Mouse (Mus musculus): ENCODE results near the gene 1110051M20Rik. TPM values are rescaled to one million over a fixed set of nuclear protein-coding genes. Genes with fewer than 3 reads are reported as not detected.

Gene 1110051M20Rik
- polyA plus RNA-seq, 1 experiment: 19.3 TPM

DNA sequence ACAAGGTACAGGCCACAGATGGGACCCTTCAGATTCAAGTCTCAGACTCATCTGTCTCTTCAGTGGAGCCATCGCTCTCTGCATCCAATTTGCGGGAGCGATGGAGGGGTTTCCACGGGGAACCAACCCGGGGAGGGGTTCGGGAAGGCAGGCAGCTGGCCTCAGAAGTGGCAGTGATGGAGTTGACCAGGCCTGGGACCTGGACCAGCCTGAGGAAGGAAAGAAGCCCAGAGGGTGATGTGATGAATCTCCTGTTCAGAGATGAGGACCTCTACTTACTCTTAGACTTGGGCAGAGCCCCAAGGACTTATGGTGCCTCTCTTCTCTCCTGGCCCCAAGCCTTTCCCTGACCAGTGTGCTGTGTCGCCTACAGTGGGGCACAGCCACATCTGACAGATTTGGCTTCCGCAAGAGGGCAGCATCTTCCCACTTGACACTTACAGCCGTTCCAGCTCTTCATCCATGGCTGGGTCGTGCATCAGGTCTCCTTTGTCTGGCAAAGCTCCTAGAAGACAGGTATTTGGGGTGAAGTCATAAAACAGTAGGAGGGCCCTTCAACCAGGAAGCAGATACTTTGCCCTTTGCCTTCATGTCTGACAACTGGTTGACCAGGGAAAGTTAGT lies 165.6 kb downstream of the 1110051M20Rik start:
- no peaks in the 10 kb centered on the region for H3K9me3 ChIP-seq (replicated peaks; ENCODE audit: control insufficient read depth, insufficient read depth, low read length, poor library complexity, severe bottlenecking)
- H3K4me3 ChIP-seq (ENCODE audit: low read depth, low read length): no peak overlapping the region
- H3K36me3 ChIP-seq (ENCODE audit: control insufficient read depth, insufficient read depth, low read length, poor library complexity, severe bottlenecking): peaks cover 11% of the 10 kb centered on the region
- no peak overlapping the region for H3K27ac ChIP-seq (ENCODE audit: insufficient read depth, low read length)
- H3K4me1 ChIP-seq (ENCODE audit: control insufficient read depth, insufficient read depth, low read length): no peaks in the 10 kb centered on the region
- H3K27me3 ChIP-seq (ENCODE audit: control insufficient read depth, insufficient read depth, low read length, poor library complexity, severe bottlenecking): no peaks in the 10 kb centered on the region
- H3K9ac ChIP-seq (ENCODE audit: low read depth, poor library complexity, severe bottlenecking): no peak overlapping the region
- no peak for TF ChIP-seq POLR2A (IDR thresholded peaks at IDR 0.05; ENCODE audit: insufficient read depth, low read length)
- TF ChIP-seq CTCF (IDR thresholded peaks at IDR 0.05; ENCODE audit: low read depth, low read length): peak; percentile 75

DNA sequence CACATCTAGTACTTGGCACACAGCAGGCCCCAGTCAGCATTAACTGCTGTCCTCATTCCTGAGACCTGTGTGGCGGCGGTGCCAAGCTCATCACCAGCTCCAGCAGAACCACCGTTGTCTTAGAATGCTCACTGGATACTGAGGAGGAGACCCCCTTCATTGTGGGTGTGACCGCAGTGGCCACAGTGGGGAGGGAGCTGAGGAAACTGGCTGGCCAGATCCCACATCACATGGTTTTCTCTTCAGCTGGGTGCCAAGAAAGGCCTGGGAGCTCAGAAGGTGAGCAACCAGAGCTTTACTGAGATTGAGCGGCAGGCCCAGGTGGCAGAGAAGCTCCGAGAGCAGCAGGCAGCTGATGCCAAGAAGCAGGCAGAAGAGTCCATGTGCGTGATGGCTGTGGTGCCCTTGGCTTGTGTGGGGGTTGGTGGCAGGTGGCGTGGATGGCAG lies 174.8 kb downstream of the 1110051M20Rik start:
- Histone ChIP-seq H3K9me3 (replicated peaks; ENCODE audit: control insufficient read depth, insufficient read depth, low read length, poor library complexity, severe bottlenecking) (no peaks in the 10 kb centered on the region), H3K9ac (ENCODE audit: low read depth, poor library complexity, severe bottlenecking) (no peak overlapping the region)

DNA sequence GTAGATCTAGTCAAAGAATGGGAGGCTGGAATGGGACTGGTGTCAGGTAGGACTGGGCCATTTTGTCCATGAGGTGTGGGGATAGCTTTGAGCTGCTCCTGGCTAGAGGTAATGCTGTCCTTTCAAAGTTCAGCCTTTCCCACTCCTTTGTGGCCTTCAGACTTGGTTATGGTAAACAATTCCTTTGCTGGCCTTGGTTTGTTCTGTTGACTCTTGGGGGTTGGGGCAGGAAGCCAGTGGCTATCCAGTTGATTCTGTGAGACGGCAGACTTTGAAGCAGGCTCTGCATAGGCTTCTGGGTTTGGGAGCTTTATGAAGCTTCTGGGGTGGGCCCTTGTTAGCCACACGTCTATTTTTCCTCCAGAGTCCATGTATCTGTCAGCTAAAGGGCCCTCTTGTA lies 175.8 kb downstream of the 1110051M20Rik start:
- Histone ChIP-seq H3K9ac (ENCODE audit: low read depth, poor library complexity, severe bottlenecking) (no peak overlapping the region), H3K4me3 (ENCODE audit: low read depth, low read length) (no peak overlapping the region), H3K4me1 (ENCODE audit: control insufficient read depth, insufficient read depth, low read length) (no peaks in the 10 kb centered on the region), H3K9me3 (replicated peaks; ENCODE audit: control insufficient read depth, insufficient read depth, low read length, poor library complexity, severe bottlenecking) (no peaks in the 10 kb centered on the region), H3K27ac (ENCODE audit: insufficient read depth, low read length) (no peak overlapping the region), H3K27me3 (ENCODE audit: control insufficient read depth, insufficient read depth, low read length, poor library complexity, severe bottlenecking) (no peaks in the 10 kb centered on the region), H3K36me3 (ENCODE audit: control insufficient read depth, insufficient read depth, low read length, poor library complexity, severe bottlenecking) (peaks cover 37% of the 10 kb centered on the region)
- TF ChIP-seq POLR2A (IDR thresholded peaks at IDR 0.05; ENCODE audit: insufficient read depth, low read length): no peak
- no peak for TF ChIP-seq EP300 (IDR thresholded peaks at IDR 0.05; ENCODE audit: insufficient read depth, low read depth, low read length)
- no peak for TF ChIP-seq CTCF (IDR thresholded peaks at IDR 0.05; ENCODE audit: low read depth, low read length)

More for the DNA sequence above, 174.8 kb downstream of the 1110051M20Rik start:
- Histone ChIP-seq H3K27me3 (ENCODE audit: control insufficient read depth, insufficient read depth, low read length, poor library complexity, severe bottlenecking) (no peaks in the 10 kb centered on the region), H3K4me3 (ENCODE audit: low read depth, low read length) (no peak overlapping the region), H3K36me3 (ENCODE audit: control insufficient read depth, insufficient read depth, low read length, poor library complexity, severe bottlenecking) (peaks cover 43% of the 10 kb centered on the region), H3K27ac (ENCODE audit: insufficient read depth, low read length) (no peak overlapping the region), H3K4me1 (ENCODE audit: control insufficient read depth, insufficient read depth, low read length) (no peaks in the 10 kb centered on the region)
- TF ChIP-seq EP300 (IDR thresholded peaks at IDR 0.05; ENCODE audit: insufficient read depth, low read depth, low read length) (no peak), CTCF (IDR thresholded peaks at IDR 0.05; ENCODE audit: low read depth, low read length) (no peak), POLR2A (IDR thresholded peaks at IDR 0.05; ENCODE audit: insufficient read depth, low read length) (no peak)

DNA sequence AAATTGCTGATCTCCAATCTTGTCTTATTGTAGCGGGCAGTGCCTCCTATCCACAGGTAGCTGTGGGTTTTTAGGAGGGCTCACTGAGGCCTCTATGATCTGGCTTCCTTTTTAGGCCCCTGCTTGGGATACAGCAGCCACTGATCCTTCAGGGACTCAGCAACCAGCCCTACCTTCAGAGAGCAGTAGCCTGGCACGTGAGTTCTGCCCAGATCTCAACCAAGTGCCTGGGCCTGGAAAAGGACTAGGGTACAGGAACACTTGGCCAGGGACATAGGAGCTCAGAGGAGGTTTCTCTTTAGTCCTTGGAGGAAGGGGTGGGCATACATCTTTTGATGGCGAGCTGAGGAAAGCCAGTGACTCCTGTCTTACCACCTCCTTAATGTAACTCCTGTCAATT lies 176.5 kb downstream of the 1110051M20Rik start:
- Histone ChIP-seq H3K4me3 (ENCODE audit: low read depth, low read length) (no peak overlapping the region), H3K36me3 (ENCODE audit: control insufficient read depth, insufficient read depth, low read length, poor library complexity, severe bottlenecking) (peaks cover 30% of the 10 kb centered on the region), H3K27me3 (ENCODE audit: control insufficient read depth, insufficient read depth, low read length, poor library complexity, severe bottlenecking) (no peaks in the 10 kb centered on the region), H3K9me3 (replicated peaks; ENCODE audit: control insufficient read depth, insufficient read depth, low read length, poor library complexity, severe bottlenecking) (no peaks in the 10 kb centered on the region), H3K27ac (ENCODE audit: insufficient read depth, low read length) (no peak overlapping the region), H3K4me1 (ENCODE audit: control insufficient read depth, insufficient read depth, low read length) (no peaks in the 10 kb centered on the region), H3K9ac (ENCODE audit: low read depth, poor library complexity, severe bottlenecking) (no peak overlapping the region)
- TF ChIP-seq EP300 (IDR thresholded peaks at IDR 0.05; ENCODE audit: insufficient read depth, low read depth, low read length): no peak
- TF ChIP-seq CTCF (IDR thresholded peaks at IDR 0.05; ENCODE audit: low read depth, low read length): no peak
- TF ChIP-seq POLR2A (IDR thresholded peaks at IDR 0.05; ENCODE audit: insufficient read depth, low read length): no peak

DNA sequence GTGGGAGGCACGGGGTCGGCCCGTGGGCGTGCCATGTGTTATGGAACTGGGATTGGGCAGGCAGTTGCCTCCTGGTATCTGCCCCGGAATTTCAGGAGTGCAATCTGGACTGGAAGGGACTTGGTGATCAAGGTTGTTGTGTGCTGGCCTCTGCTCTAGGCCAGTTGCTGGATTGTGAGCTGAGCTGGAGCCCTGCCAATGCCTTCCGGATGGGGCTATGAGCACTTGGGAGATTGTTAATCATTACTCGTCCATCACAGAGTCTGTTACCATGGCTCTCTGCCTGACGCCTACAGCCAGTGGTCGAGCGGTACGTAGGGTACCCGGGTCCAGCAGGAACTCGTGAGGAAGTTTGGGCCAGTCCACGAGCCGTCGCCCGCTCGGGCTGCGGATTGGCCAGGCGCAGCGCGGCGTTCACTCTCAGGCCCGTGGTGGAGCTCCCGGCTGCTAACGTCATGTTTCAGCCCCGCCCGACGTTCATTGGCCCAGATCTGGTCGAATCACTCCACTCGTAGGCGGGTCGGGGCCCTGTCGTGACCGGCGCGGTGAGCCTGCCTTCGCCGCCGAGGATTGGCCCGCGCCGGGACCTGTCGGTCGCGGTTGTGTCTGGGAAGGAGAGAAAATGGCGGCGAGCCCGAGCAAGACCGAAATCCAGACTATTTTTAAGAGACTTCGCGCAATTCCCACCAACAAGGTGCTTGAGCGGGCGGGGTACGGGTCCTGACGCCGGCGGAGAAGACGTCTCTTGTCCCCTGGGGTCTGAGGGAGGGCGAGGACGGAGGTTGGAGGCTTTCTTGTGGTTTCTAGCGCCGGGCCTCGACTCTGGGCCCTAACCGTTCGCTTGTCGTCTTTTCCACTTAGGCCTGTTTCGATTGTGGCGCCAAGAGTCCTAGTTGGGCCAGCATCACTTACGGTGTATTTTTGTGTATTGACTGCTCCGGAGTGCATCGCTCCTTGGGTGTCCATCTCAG lies 179.5 kb downstream of the 1110051M20Rik start, which contains the start of gene Arfgap2:
TSS of gene Arfgap2 (plus strand) at position 264 of the 971 bp plus-strand sequence.
- Histone ChIP-seq H3K9ac (ENCODE audit: low read depth, poor library complexity, severe bottlenecking) (peak within 1 kb of the TSS; percentile 81), H3K36me3 (ENCODE audit: control insufficient read depth, insufficient read depth, low read length, poor library complexity, severe bottlenecking) (peaks cover 25% of the 10 kb centered on the region), H3K27me3 (ENCODE audit: control insufficient read depth, insufficient read depth, low read length, poor library complexity, severe bottlenecking) (no peaks in the 10 kb centered on the region), H3K4me3 (ENCODE audit: low read depth, low read length) (peak within 1 kb of the TSS; percentile 91), H3K4me1 (ENCODE audit: control insufficient read depth, insufficient read depth, low read length) (no peaks in the 10 kb centered on the region), H3K27ac (ENCODE audit: insufficient read depth, low read length) (peak within 1 kb of the TSS; percentile 29; the same call in 1 of the 2 replicates), H3K9me3 (replicated peaks; ENCODE audit: control insufficient read depth, insufficient read depth, low read length, poor library complexity, severe bottlenecking) (no peaks in the 10 kb centered on the region)
- TF ChIP-seq CTCF (IDR thresholded peaks at IDR 0.05; ENCODE audit: low read depth, low read length) (no peak), POLR2A (IDR thresholded peaks at IDR 0.05; ENCODE audit: insufficient read depth, low read length) (peak; percentile 75)
